Mouse (Mus musculus): ENCODE data around the gene Sec23a.

GRCm38 (mm10) chr12:58947231-58947630 lies 64.6 kb downstream of the Sec23a start:
- TF ChIP-seq REST (IDR thresholded peaks at IDR 0.05; ENCODE audit: insufficient read depth, insufficient read length) (no peak), POLR2A (IDR thresholded peaks at IDR 0.05; ENCODE audit: insufficient read length, low read depth) (no peak), POLR2AphosphoS2 (IDR thresholded peaks at IDR 0.05; ENCODE audit: insufficient read length, low read depth) (no peak), USF1 (IDR thresholded peaks at IDR 0.05; ENCODE audit: low read depth) (no peak), TCF12 (IDR thresholded peaks at IDR 0.05; ENCODE audit: insufficient read depth, poor library complexity, severe bottlenecking) (no peak), CEBPB (IDR thresholded peaks at IDR 0.05; ENCODE audit: insufficient read depth, poor library complexity, severe bottlenecking) (no peak), TCF3 (IDR thresholded peaks at IDR 0.05; ENCODE audit: insufficient read length, low read depth) (no peak)
